Mouse (Mus musculus): ENCODE data around the gene Bhlha15.

Bhlha15 gene

GRCm38 (mm10) chr5:144162080-144162812, 27.8 kb upstream of the Bhlha15 start:
- TF ChIP-seq POU5F1 (IDR thresholded peaks at IDR 0.05; ENCODE audit: borderline replicate concordance, low read length) = no peak
- H3K4me1 ChIP-seq (replicated peaks; ENCODE audit: low read depth, low read length) = peaks cover 46% of the 10 kb centered on the region
- H3K9me3 ChIP-seq (ENCODE audit: low read length) = no peaks in the 10 kb centered on the region
- no peaks in the 10 kb centered on the region for H3K27me3 ChIP-seq (ENCODE audit: insufficient read depth, low read length)
- no peak overlapping the region for H3K4me3 ChIP-seq (replicated peaks; ENCODE audit: low read length)
- peaks cover 92% of the 10 kb centered on the region for H3K36me3 ChIP-seq (ENCODE audit: insufficient read depth, low read length)

- Histone ChIP-seq H3K4me3 (replicated peaks; ENCODE audit: low read length) (no peak overlapping the region), H3K36me3 (ENCODE audit: insufficient read depth, low read length) (peaks cover 86% of the 10 kb centered on the region)
- no peak for TF ChIP-seq POU5F1 (IDR thresholded peaks at IDR 0.05; ENCODE audit: borderline replicate concordance, low read length)
- no peak for TF ChIP-seq CTCF (conservative IDR thresholded peaks at IDR 0.05; ENCODE audit: low read length)
- no peak for TF ChIP-seq NANOG (IDR thresholded peaks at IDR 0.05; ENCODE audit: borderline replicate concordance, low read length)
Measured at GRCm38 (mm10) chr5:144162813-144163517, 27.1 kb upstream of the Bhlha15 start.

GRCm38 (mm10) chr5:144165756-144166155, 24.3 kb upstream of the Bhlha15 start:
- no peaks in the 10 kb centered on the region for H3K9me3 ChIP-seq (ENCODE audit: low read length)
- TF ChIP-seq CTCF (conservative IDR thresholded peaks at IDR 0.05; ENCODE audit: low read length) = no peak
- TF ChIP-seq POU5F1 (IDR thresholded peaks at IDR 0.05; ENCODE audit: borderline replicate concordance, low read length) = no peak
- no peak for TF ChIP-seq NANOG (IDR thresholded peaks at IDR 0.05; ENCODE audit: borderline replicate concordance, low read length)
- H3K27me3 ChIP-seq (ENCODE audit: insufficient read depth, low read length) = no peaks in the 10 kb centered on the region
- peaks cover 27% of the 10 kb centered on the region for H3K4me1 ChIP-seq (replicated peaks; ENCODE audit: low read depth, low read length)
- H3K4me3 ChIP-seq (replicated peaks; ENCODE audit: low read length) = no peak overlapping the region
- peaks cover 83% of the 10 kb centered on the region for H3K36me3 ChIP-seq (ENCODE audit: insufficient read depth, low read length)

More at GRCm38 (mm10) chr5:144162813-144163517, 27.1 kb upstream of the Bhlha15 start:
- peaks cover 40% of the 10 kb centered on the region for H3K4me1 ChIP-seq (replicated peaks; ENCODE audit: low read depth, low read length)
- H3K27me3 ChIP-seq (ENCODE audit: insufficient read depth, low read length) = no peaks in the 10 kb centered on the region
- no peaks in the 10 kb centered on the region for H3K9me3 ChIP-seq (ENCODE audit: low read length)

GRCm38 (mm10) chr5:144169275-144169975, 20.7 kb upstream of the Bhlha15 start:
- H3K4me3 ChIP-seq (replicated peaks; ENCODE audit: low read length) = no peak overlapping the region
- TF ChIP-seq POU5F1 (IDR thresholded peaks at IDR 0.05; ENCODE audit: borderline replicate concordance, low read length) = no peak
- TF ChIP-seq NANOG (IDR thresholded peaks at IDR 0.05; ENCODE audit: borderline replicate concordance, low read length) = no peak
- no peak for TF ChIP-seq CTCF (conservative IDR thresholded peaks at IDR 0.05; ENCODE audit: low read length)
- H3K4me1 ChIP-seq (replicated peaks; ENCODE audit: low read depth, low read length) = peaks cover 1% of the 10 kb centered on the region; the same call in 1 of the 2 replicates
- peaks cover 86% of the 10 kb centered on the region for H3K36me3 ChIP-seq (ENCODE audit: insufficient read depth, low read length)
- no peaks in the 10 kb centered on the region for H3K27me3 ChIP-seq (ENCODE audit: insufficient read depth, low read length)
- no peaks in the 10 kb centered on the region for H3K9me3 ChIP-seq (ENCODE audit: low read length)

- H3K4me1 ChIP-seq (replicated peaks; ENCODE audit: low read depth, low read length) = peaks cover 12% of the 10 kb centered on the region
Measured at GRCm38 (mm10) chr5:144173648-144174047, 16.4 kb upstream of the Bhlha15 start.

GRCm38 (mm10) chr5:144178216-144178615, 11.9 kb upstream of the Bhlha15 start:
- no peak overlapping the region for H3K4me3 ChIP-seq (replicated peaks; ENCODE audit: low read length)
- no peaks in the 10 kb centered on the region for H3K9me3 ChIP-seq (ENCODE audit: low read length)
- H3K4me1 ChIP-seq (replicated peaks; ENCODE audit: low read depth, low read length) = peaks cover 53% of the 10 kb centered on the region
- no peaks in the 10 kb centered on the region for H3K27me3 ChIP-seq (ENCODE audit: insufficient read depth, low read length)
- H3K36me3 ChIP-seq (ENCODE audit: insufficient read depth, low read length) = peaks cover 84% of the 10 kb centered on the region
- TF ChIP-seq CTCF (conservative IDR thresholded peaks at IDR 0.05; ENCODE audit: low read length) (no peak), POU5F1 (IDR thresholded peaks at IDR 0.05; ENCODE audit: borderline replicate concordance, low read length) (no peak), NANOG (IDR thresholded peaks at IDR 0.05; ENCODE audit: borderline replicate concordance, low read length) (no peak)

More at GRCm38 (mm10) chr5:144173648-144174047, 16.4 kb upstream of the Bhlha15 start:
- Histone ChIP-seq H3K36me3 (ENCODE audit: insufficient read depth, low read length) (peaks cover 96% of the 10 kb centered on the region), H3K9me3 (ENCODE audit: low read length) (no peaks in the 10 kb centered on the region), H3K4me3 (replicated peaks; ENCODE audit: low read length) (no peak overlapping the region), H3K27me3 (ENCODE audit: insufficient read depth, low read length) (no peaks in the 10 kb centered on the region)
- TF ChIP-seq NANOG (IDR thresholded peaks at IDR 0.05; ENCODE audit: borderline replicate concordance, low read length) (no peak), CTCF (conservative IDR thresholded peaks at IDR 0.05; ENCODE audit: low read length) (no peak), POU5F1 (IDR thresholded peaks at IDR 0.05; ENCODE audit: borderline replicate concordance, low read length) (no peak)

- Histone ChIP-seq H3K4me1 (replicated peaks; ENCODE audit: low read depth, low read length) (peaks cover 82% of the 10 kb centered on the region), H3K4me3 (replicated peaks; ENCODE audit: low read length) (no peak overlapping the region), H3K9me3 (ENCODE audit: low read length) (no peaks in the 10 kb centered on the region), H3K36me3 (ENCODE audit: insufficient read depth, low read length) (peaks cover 80% of the 10 kb centered on the region), H3K27me3 (ENCODE audit: insufficient read depth, low read length) (no peaks in the 10 kb centered on the region)
- TF ChIP-seq CTCF (conservative IDR thresholded peaks at IDR 0.05; ENCODE audit: low read length) = no peak
- no peak for TF ChIP-seq POU5F1 (IDR thresholded peaks at IDR 0.05; ENCODE audit: borderline replicate concordance, low read length)
- TF ChIP-seq NANOG (IDR thresholded peaks at IDR 0.05; ENCODE audit: borderline replicate concordance, low read length) = no peak
Measured at GRCm38 (mm10) chr5:144181249-144181648, 8.8 kb upstream of the Bhlha15 start.

- Histone ChIP-seq H3K36me3 (ENCODE audit: insufficient read depth, low read length) (peaks cover 78% of the 10 kb centered on the region), H3K9me3 (ENCODE audit: low read length) (no peaks in the 10 kb centered on the region), H3K27me3 (ENCODE audit: insufficient read depth, low read length) (no peaks in the 10 kb centered on the region), H3K4me3 (replicated peaks; ENCODE audit: low read length) (peak overlapping the region; percentile 57), H3K4me1 (replicated peaks; ENCODE audit: low read depth, low read length) (peaks cover 83% of the 10 kb centered on the region)
- no peak for TF ChIP-seq POU5F1 (IDR thresholded peaks at IDR 0.05; ENCODE audit: borderline replicate concordance, low read length)
- no peak for TF ChIP-seq NANOG (IDR thresholded peaks at IDR 0.05; ENCODE audit: borderline replicate concordance, low read length)
- TF ChIP-seq CTCF (conservative IDR thresholded peaks at IDR 0.05; ENCODE audit: low read length) = no peak
Measured at GRCm38 (mm10) chr5:144182542-144183247, 7.4 kb upstream of the Bhlha15 start.

Data from E14TG2a.4 (cell line).